Mouse (Mus musculus) adrenal gland, adult 18-20 months (tissue): Measurements from ENCODE around the gene Sox5. TPM values are rescaled to one million over a fixed set of nuclear protein-coding genes. Genes with fewer than 3 reads are reported as not detected.

ENCODE experiments used
- DNase-seq, 2 experiments: peaks; one replicate each; pipeline ENCODE4 v3.0.0; 2021 to 2022; ENCODE audit warnings: low spot score in 2 of 2
- total RNA-seq, 2 experiments: library from RNA; stranded (reverse); gene quantifications; 1 replicate in 1 of 2; 2 replicates in 1 of 2; pipeline ENCODE4 v1.2.3; 2021

Sox5 gene
- total RNA-seq, 2 experiments from 2014 or later: 10.9 to 16.5 TPM

GRCm38 (mm10) chr6:143995046-143995445 is 786.7 kb downstream of the Sox5 start:
- no peak for DNase-seq

- DNase-seq: no peak
Observed at GRCm38 (mm10) chr6:143987548-143987947, 794.2 kb downstream of the Sox5 start.

GRCm38 (mm10) chr6:143980131-143980530 is 801.6 kb downstream of the Sox5 start:
- no peak for DNase-seq

- DNase-seq: no peak
Observed at GRCm38 (mm10) chr6:143967724-143968400, 813.9 kb downstream of the Sox5 start.

GRCm38 (mm10) chr6:143960487-143960886 is 821.3 kb downstream of the Sox5 start:
- DNase-seq: no peak

- no peak for DNase-seq
Observed at GRCm38 (mm10) chr6:143960081-143960480, 821.7 kb downstream of the Sox5 start.

- no peak for DNase-seq
Observed at GRCm38 (mm10) chr6:143958372-143958771, 823.4 kb downstream of the Sox5 start.

- DNase-seq: no peak
Observed at GRCm38 (mm10) chr6:143957063-143957462, 824.7 kb downstream of the Sox5 start.

- DNase-seq: no peak
Observed at GRCm38 (mm10) chr6:143948553-143949308, 833.0 kb downstream of the Sox5 start.

GRCm38 (mm10) chr6:143948071-143948470 is 833.7 kb downstream of the Sox5 start:
- DNase-seq: no peak

- no peak for DNase-seq
Observed at GRCm38 (mm10) chr6:143943126-143943525, 838.7 kb downstream of the Sox5 start.

- no peak for DNase-seq
Observed at GRCm38 (mm10) chr6:143941291-143941785, 840.4 kb downstream of the Sox5 start.

GRCm38 (mm10) chr6:143923146-143923545 is 858.6 kb downstream of the Sox5 start:
- no peak for DNase-seq

- no peak for DNase-seq
Observed at GRCm38 (mm10) chr6:143918405-143918947, 863.3 kb downstream of the Sox5 start.

GRCm38 (mm10) chr6:143916152-143916735 is 865.5 kb downstream of the Sox5 start:
- no peak for DNase-seq

GRCm38 (mm10) chr6:143915686-143916085 is 866.1 kb downstream of the Sox5 start:
- no peak for DNase-seq

- DNase-seq: no peak
Observed at GRCm38 (mm10) chr6:143912316-143912715, 869.5 kb downstream of the Sox5 start.

GRCm38 (mm10) chr6:143904693-143905031 is 877.1 kb downstream of the Sox5 start:
- DNase-seq: no peak

- DNase-seq: no peak
Observed at GRCm38 (mm10) chr6:143903981-143904692, 877.6 kb downstream of the Sox5 start.

GRCm38 (mm10) chr6:143900871-143901270 is 880.9 kb downstream of the Sox5 start:
- no peak for DNase-seq

- no peak for DNase-seq
Observed at GRCm38 (mm10) chr6:143895092-143895491, 886.7 kb downstream of the Sox5 start.
